Comparison of ENCODE assay signal across 10 mouse cellular contexts in genomic region chr1:165834633-165834975, GRCm38 (mm10). TPM values are rescaled to one million over a fixed set of nuclear protein-coding genes. Genes with fewer than 3 reads are reported as not detected.
DNase-seq lines count a peak whose midpoint lies in the region; ATAC-seq and TF ChIP-seq lines count a peak whose summit lies in the region.
"Had no signal": no experiment of that assay in that cellular context is flagged by ENCODE, and none has a peak within 500 bp of the region (broad histone marks: within the 10 kb centered on the region; RNA-seq: fewer than 3 reads in every experiment).

No protein-coding gene starts in this region.

- peak overlapping the region; percentile 32; the same call in 1 of the 2 replicates for H3K27ac ChIP-seq in gastrocnemius, adult 2 months
- H3K27ac ChIP-seq in embryonic facial prominence, embryonic 13.5 days, result no peak overlapping the region
- H3K27ac ChIP-seq in intestine, embryonic 15.5 days, result no peak overlapping the region
- no peak overlapping the region for H3K27ac ChIP-seq in midbrain, postnatal 0 days (ENCODE audit: low read depth, low read length)

- no peak for DNase-seq in gastrocnemius, adult 2 months
- DNase-seq in gastrocnemius, postnatal 10 days, result no peak
- DNase-seq in midbrain, postnatal 0 days (ENCODE audit: low spot score), result no peak
- DNase-seq in spleen, postnatal 14 days (ENCODE audit: low spot score in 2 of 2), result no peak
- DNase-seq in urinary bladder, postnatal 14 days (ENCODE audit: low spot score), result no peak
- DNase-seq in layer of hippocampus, adult 9-11 months, result no peak
- DNase-seq: lung, postnatal 4 days; thymus, adult 2 months had no signal

- H3K9me3 ChIP-seq in embryonic facial prominence, embryonic 13.5 days, result no peaks in the 10 kb centered on the region
- H3K9me3 ChIP-seq in intestine, embryonic 15.5 days, result no peaks in the 10 kb centered on the region
- H3K9me3 ChIP-seq in midbrain, postnatal 0 days (ENCODE audit: low read length), result no peaks in the 10 kb centered on the region

- no peak for TF ChIP-seq CTCF in gastrocnemius, adult 2 months (IDR thresholded peaks at IDR 0.05)
- no peak for TF ChIP-seq CTCF in midbrain, postnatal 0 days (IDR thresholded peaks at IDR 0.05)

- no peaks in the 10 kb centered on the region for H3K36me3 ChIP-seq in embryonic facial prominence, embryonic 13.5 days
- H3K36me3 ChIP-seq in intestine, embryonic 15.5 days, result no peaks in the 10 kb centered on the region
- no peaks in the 10 kb centered on the region for H3K36me3 ChIP-seq in midbrain, postnatal 0 days (ENCODE audit: insufficient read depth, low read length)

- H3K27me3 ChIP-seq in embryonic facial prominence, embryonic 13.5 days, result peaks cover 32% of the 10 kb centered on the region
- peaks cover 3% of the 10 kb centered on the region; the same call in 1 of the 2 replicates for H3K27me3 ChIP-seq in intestine, embryonic 15.5 days (replicated peaks)
- H3K27me3 ChIP-seq in midbrain, postnatal 0 days (ENCODE audit: insufficient read depth, low read length), result no peaks in the 10 kb centered on the region

- H3K4me1 ChIP-seq in embryonic facial prominence, embryonic 13.5 days, result peaks cover 31% of the 10 kb centered on the region
- peaks cover 22% of the 10 kb centered on the region for H3K4me1 ChIP-seq in intestine, embryonic 15.5 days (replicated peaks)
- H3K4me1 ChIP-seq in midbrain, postnatal 0 days (ENCODE audit: insufficient read depth, low read length), result no peaks in the 10 kb centered on the region

- ATAC-seq in embryonic facial prominence, embryonic 13.5 days (ENCODE audit: insufficient number of reproducible peaks, insufficient read depth, low FRiP score, low TSS enrichment, low read depth), result no peak
- no peak for ATAC-seq in intestine, embryonic 15.5 days
- no peak for ATAC-seq in midbrain, postnatal 0 days (ENCODE audit: low FRiP score)

- H3K9ac ChIP-seq in embryonic facial prominence, embryonic 13.5 days, result 0 out of 2 replicates have a peak overlapping the region, but pooled peaks have one; percentile 8
- H3K9ac ChIP-seq in intestine, embryonic 15.5 days, result no peak overlapping the region
- H3K9ac ChIP-seq in midbrain, postnatal 0 days (replicated peaks; ENCODE audit: low read length, poor library complexity, severe bottlenecking), result no peak overlapping the region

- peak overlapping the region; percentile 22 for H3K4me3 ChIP-seq in gastrocnemius, adult 2 months
- peak overlapping the region; percentile 9; the same call in 1 of the 2 replicates for H3K4me3 ChIP-seq in embryonic facial prominence, embryonic 13.5 days
- H3K4me3 ChIP-seq in intestine, embryonic 15.5 days (replicated peaks), result no peak overlapping the region
- H3K4me3 ChIP-seq in midbrain, postnatal 0 days (ENCODE audit: low read depth, low read length), result peak overlapping the region; percentile 25

- WGBS in embryonic facial prominence, embryonic 13.5 days, result 18% methylated on average over 12 of the region's 12 CpGs
- WGBS in intestine, embryonic 15.5 days, result 22% methylated on average over 12 of the region's 12 CpGs
- WGBS in midbrain, postnatal 0 days, result 14% methylated on average over 12 of the region's 12 CpGs

- peak overlapping the region; percentile 53 for H3K4me2 ChIP-seq in embryonic facial prominence, embryonic 13.5 days
- H3K4me2 ChIP-seq in intestine, embryonic 15.5 days (replicated peaks), result peak overlapping the region; percentile 41
- H3K4me2 ChIP-seq in midbrain, postnatal 0 days (ENCODE audit: low read depth, low read length, poor library complexity, severe bottlenecking), result peak overlapping the region; percentile 50

- intact Hi-C loops in gastrocnemius, adult 2 months (cut with DNase I), result no loop called here

RNA-seq across cellular contexts. Expression of gene Cd247, which starts 46.1 kb away (rescaled TPM):
- total RNA-seq in gastrocnemius, adult 2 months (2021), result under 1 TPM; 0.17 to 0.38 TPM
- 1 to 10 TPM; 1.6 to 1.9 TPM for total RNA-seq in gastrocnemius, postnatal 10 days (2021)
- 0.87 and 1.7 TPM in 2 replicates for polyA plus RNA-seq in embryonic facial prominence, embryonic 13.5 days (2015; fragmentation: Nextera tagmentation; extraction: Ambion mirVana)
- polyA plus RNA-seq in intestine, embryonic 15.5 days (2015; fragmentation: Nextera tagmentation; extraction: Ambion mirVana), result 0.33 and 0.39 TPM in 2 replicates
- 0.66 TPM in 1 of 2 replicates, not detected in the other for total RNA-seq in midbrain, postnatal 0 days (2014; rRNA removed)
- polyA plus RNA-seq in midbrain, postnatal 0 days (2015; fragmentation: Nextera tagmentation; extraction: Ambion mirVana), result 0.59 and 0.83 TPM in 2 replicates
